Mouse (Mus musculus): Measurements from ENCODE around the gene Sox15.

Sox15 gene

GRCm38 (mm10) chr11:69622406-69622805 is 32.7 kb upstream of the Sox15 start:
- ChIA-PET CTCF (interaction anchor here (0.5 to 1.5 kb wide), 13 partner anchors 7 to 312 kb away, joined by 3 to 7 read pairs (median 4); partner anchors contain the start of genes Trp53 (in 2 of the 4), Wrap53 (in 2 of the 4) and Fxr2 (in 1 of the 4)), POLR2A (interaction anchor here in 3 of 4 experiments (0.6 to 2.4 kb wide), 31 partner anchors 8 to 1104 kb away, joined by 3 to 12 read pairs (median 4); partner anchors contain the start of genes Trp53 (in 3 of the 3), Wrap53 (in 3 of the 3), Atp1b2 (in 2 of the 3) and Sox15 (in 2 of the 3))

- CTCF ChIA-PET = no interaction called here
- POLR2A ChIA-PET = interaction anchor here in 1 of 4 experiments (2.0 kb wide), 1 partner anchor 18 kb away, joined by 6 read pairs; the partner anchor contains the start of gene Atp1b2
Measured at GRCm38 (mm10) chr11:69623006-69623405, 32.1 kb upstream of the Sox15 start.

- ChIA-PET CTCF (interaction anchor here (0.6 to 1.0 kb wide), 7 partner anchors 9 to 324 kb away, joined by 3 to 4 read pairs (median 3); partner anchors contain the start of genes Fxr2 (in 1 of the 4) and Sox15 (in 1 of the 4)), POLR2A (interaction anchor here in 3 of 4 experiments (0.5 to 1.3 kb wide), 11 partner anchors 9 to 771 kb away, joined by 3 to 5 read pairs (median 3); partner anchors contain the start of gene Fxr2 (in 1 of the 3))
Measured at GRCm38 (mm10) chr11:69624339-69624738, 30.8 kb upstream of the Sox15 start.

- CTCF ChIA-PET = interaction anchor here (0.5 to 1.3 kb wide), 68 partner anchors 8 to 442 kb away, joined by 3 to 17 read pairs (median 4); partner anchors contain the start of genes Sox15 (in 3 of the 4), Trp53 (in 3 of the 4), Wrap53 (in 3 of the 4) and Mpdu1 (in 2 of the 4)
- POLR2A ChIA-PET = interaction anchor here in 3 of 4 experiments (0.6 to 1.3 kb wide), 24 partner anchors 12 to 272 kb away, joined by 3 to 11 read pairs (median 3); partner anchors contain the start of genes Atp1b2 (in 2 of the 3), 2810408A11Rik (in 1 of the 3), Neurl4 (in 1 of the 3) and Sox15 (in 1 of the 3)
Measured at GRCm38 (mm10) chr11:69628286-69628685, 26.8 kb upstream of the Sox15 start.

- ChIA-PET CTCF (interaction anchor here (0.6 to 2.2 kb wide), 28 partner anchors 8 to 319 kb away, joined by 3 to 31 read pairs (median 3); partner anchors contain the start of genes Sox15 (in 2 of the 4), Trp53 (in 2 of the 4), Wrap53 (in 2 of the 4) and Cntrob (in 1 of the 4)), POLR2A (interaction anchor here (0.5 to 20.2 kb wide), 33 partner anchors 8 to 260 kb away, joined by 3 to 223 read pairs (median 4); partner anchors contain the start of genes Sat2 (in 2 of the 4), Sox15 (in 2 of the 4), Trp53 (in 2 of the 4) and Wrap53 (in 2 of the 4))
Measured at GRCm38 (mm10) chr11:69629802-69630201, 25.3 kb upstream of the Sox15 start.

- ChIA-PET CTCF (interaction anchor here (0.5 to 3.1 kb wide), 60 partner anchors 8 to 728 kb away, joined by 3 to 33 read pairs (median 4); partner anchors contain the start of genes Mpdu1 (in 2 of the 4), Sat2 (in 2 of the 4), Sox15 (in 2 of the 4) and 2810408A11Rik (in 1 of the 4)), POLR2A (interaction anchor here (0.5 to 20.2 kb wide), 94 partner anchors 8 to 605 kb away, joined by 3 to 223 read pairs (median 4); partner anchors contain the start of genes Sox15 (in 4 of the 4), Trp53 (in 4 of the 4), Cd68 (in 3 of the 4) and Mpdu1 (in 3 of the 4))
Measured at GRCm38 (mm10) chr11:69632284-69633089, 22.6 kb upstream of the Sox15 start, which contains the start of gene Fxr2. TSS of gene Fxr2 (plus strand) at chr11:69632990.

GRCm38 (mm10) chr11:69633128-69633866 is 21.8 kb upstream of the Sox15 start:
- POLR2A ChIA-PET = interaction anchor here (0.5 to 20.2 kb wide), 98 partner anchors 8 to 604 kb away, joined by 3 to 223 read pairs (median 4); partner anchors contain the start of genes Sox15 (in 4 of the 4), Trp53 (in 4 of the 4), Cd68 (in 3 of the 4) and Mpdu1 (in 3 of the 4)
- CTCF ChIA-PET = interaction anchor here (0.5 to 3.1 kb wide), 57 partner anchors 8 to 728 kb away, joined by 3 to 33 read pairs (median 4); partner anchors contain the start of genes Mpdu1 (in 2 of the 4), Sat2 (in 2 of the 4), Sox15 (in 2 of the 4) and 2810408A11Rik (in 1 of the 4)

GRCm38 (mm10) chr11:69635471-69635870 is 19.6 kb upstream of the Sox15 start:
- POLR2A ChIA-PET = interaction anchor here in 3 of 4 experiments (0.5 to 20.2 kb wide), 10 partner anchors 16 to 140 kb away, joined by 3 to 223 read pairs (median 4); partner anchors contain the start of genes Mpdu1 (in 2 of the 3), Cd68 (in 1 of the 3), Eif4a1 (in 1 of the 3) and Sox15 (in 1 of the 3)
- CTCF ChIA-PET = interaction anchor here in 1 of 4 experiments (0.7 kb wide), 1 partner anchor 203 kb away, joined by 7 read pairs; the partner anchor contains the start of gene Tmem256

GRCm38 (mm10) chr11:69645860-69646259 is 9.3 kb upstream of the Sox15 start:
- CTCF ChIA-PET = interaction anchor here in 1 of 4 experiments (0.6 kb wide), 1 partner anchor 54 kb away, joined by 10 read pairs; no protein-coding TSS in a partner anchor
- POLR2A ChIA-PET = interaction anchor here in 3 of 4 experiments (0.6 to 20.2 kb wide), 13 partner anchors 9 to 155 kb away, joined by 3 to 223 read pairs (median 5); partner anchors contain the start of genes Sox15 (in 3 of the 3), Fxr2 (in 2 of the 3), Cd68 (in 1 of the 3) and Mpdu1 (in 1 of the 3)

GRCm38 (mm10) chr11:69653399-69653798 is 1.7 kb upstream of the Sox15 start:
- ChIA-PET POLR2A (interaction anchor here (0.7 to 17.2 kb wide), 29 partner anchors 9 to 456 kb away, joined by 3 to 592 read pairs (median 11); partner anchors contain the start of genes Cd68 (in 3 of the 4), Mpdu1 (in 3 of the 4), Eif4a1 (in 2 of the 4) and Fxr2 (in 2 of the 4)), CTCF (interaction anchor here in 1 of 4 experiments (0.9 to 6.0 kb wide), 3 partner anchors 9 to 63 kb away, joined by 3 to 111 read pairs (median 33); partner anchors contain the start of genes Fxr2 and Mpdu1)

GRCm38 (mm10) chr11:69654760-69655159 is 354 bp upstream of the Sox15 start:
- ChIA-PET CTCF (interaction anchor here (0.5 to 6.0 kb wide), 45 partner anchors 11 to 752 kb away, joined by 3 to 111 read pairs (median 6); partner anchors contain the start of genes Cd68 (in 2 of the 4), Fxr2 (in 2 of the 4), Senp3 (in 2 of the 4) and Atp1b2 (in 1 of the 4)), POLR2A (interaction anchor here (0.6 to 17.2 kb wide), 80 partner anchors 9 to 581 kb away, joined by 3 to 592 read pairs (median 5); partner anchors contain the start of genes Cd68 (in 4 of the 4), Fxr2 (in 4 of the 4), Senp3 (in 4 of the 4) and Eif4a1 (in 3 of the 4))

GRCm38 (mm10) chr11:69656065-69656455 is 946 bp downstream of the Sox15 start:
- ChIA-PET CTCF (interaction anchor here (0.5 to 6.0 kb wide), 36 partner anchors 8 to 380 kb away, joined by 3 to 111 read pairs (median 7); partner anchors contain the start of genes Cd68 (in 2 of the 4), Fxr2 (in 2 of the 4), Atp1b2 (in 1 of the 4) and Senp3 (in 1 of the 4)), POLR2A (interaction anchor here (0.5 to 17.2 kb wide), 64 partner anchors 8 to 583 kb away, joined by 3 to 592 read pairs (median 5); partner anchors contain the start of genes Cd68 (in 4 of the 4), Eif4a1 (in 3 of the 4), Fxr2 (in 3 of the 4) and Mpdu1 (in 2 of the 4))

GRCm38 (mm10) chr11:69656617-69657461 is 1.7 kb downstream of the Sox15 start:
- ChIA-PET CTCF (interaction anchor here (0.5 to 6.0 kb wide), 38 partner anchors 8 to 304 kb away, joined by 3 to 111 read pairs (median 4); partner anchors contain the start of genes Cd68 (in 3 of the 4), Fxr2 (in 3 of the 4), Atp1b2 (in 1 of the 4) and Fgf11 (in 1 of the 4)), POLR2A (interaction anchor here (0.5 to 17.2 kb wide), 68 partner anchors 7 to 583 kb away, joined by 3 to 592 read pairs (median 5); partner anchors contain the start of genes Cd68 (in 4 of the 4), Eif4a1 (in 3 of the 4), Fxr2 (in 3 of the 4) and Senp3 (in 3 of the 4))

GRCm38 (mm10) chr11:69657462-69657881 is 2.4 kb downstream of the Sox15 start:
- POLR2A ChIA-PET = interaction anchor here (0.5 to 17.2 kb wide), 49 partner anchors 7 to 334 kb away, joined by 3 to 592 read pairs (median 5); partner anchors contain the start of genes Cd68 (in 4 of the 4), Fxr2 (in 3 of the 4), Senp3 (in 3 of the 4) and Eif4a1 (in 2 of the 4)

More at GRCm38 (mm10) chr11:69657462-69657881, 2.4 kb downstream of the Sox15 start:
- CTCF ChIA-PET = interaction anchor here (0.6 to 6.0 kb wide), 32 partner anchors 8 to 229 kb away, joined by 3 to 111 read pairs (median 4); partner anchors contain the start of genes Cd68 (in 3 of the 4), Fxr2 (in 3 of the 4), Fgf11 (in 1 of the 4) and Senp3 (in 1 of the 4)
